Mouse (Mus musculus) testis, postnatal 14 days (tissue): ENCODE data around the gene Stard13.

ENCODE experiments used
- DNase-seq: peaks from one replicate; pipeline ENCODE4 v3.0.0; 2021; ENCODE audit warnings: low spot score

Stard13 gene

GRCm38 (mm10) chr5:151228367-151229005, 5.2 kb downstream of the Stard13 start:
- DNase-seq, result no peak

DNA sequence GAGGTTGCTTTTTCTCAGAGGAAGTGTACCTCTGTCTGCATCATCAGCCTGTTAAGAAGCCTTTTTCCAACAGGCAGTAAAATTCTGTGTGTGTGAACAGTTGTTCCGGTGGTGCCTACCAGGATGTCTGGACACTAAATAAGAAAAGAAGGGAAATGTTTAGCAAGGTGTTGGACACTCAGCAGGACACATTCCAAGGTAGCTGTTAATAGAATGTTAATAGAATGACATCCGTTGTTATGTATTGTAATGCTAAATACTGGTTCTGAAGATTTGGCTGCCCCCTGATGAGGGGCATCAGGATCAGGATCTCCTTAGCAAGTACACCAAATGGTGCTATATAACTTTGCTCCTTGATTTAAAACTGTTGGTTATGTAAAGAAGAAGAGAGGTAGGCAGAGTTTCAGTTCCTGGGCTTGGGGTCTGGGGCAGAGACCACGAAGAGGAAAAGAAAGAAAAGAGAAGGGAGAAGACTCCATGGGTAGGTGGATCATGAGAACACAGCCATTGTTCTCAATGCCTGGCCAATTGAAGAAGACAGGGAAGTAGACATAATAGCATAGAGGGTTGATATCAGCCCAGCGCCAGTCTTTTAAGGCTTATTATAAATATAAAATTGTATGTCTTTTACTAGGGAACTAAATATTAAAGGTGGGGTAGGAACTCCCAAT, 9.8 kb downstream of the Stard13 start:
- no peak for DNase-seq

DNA sequence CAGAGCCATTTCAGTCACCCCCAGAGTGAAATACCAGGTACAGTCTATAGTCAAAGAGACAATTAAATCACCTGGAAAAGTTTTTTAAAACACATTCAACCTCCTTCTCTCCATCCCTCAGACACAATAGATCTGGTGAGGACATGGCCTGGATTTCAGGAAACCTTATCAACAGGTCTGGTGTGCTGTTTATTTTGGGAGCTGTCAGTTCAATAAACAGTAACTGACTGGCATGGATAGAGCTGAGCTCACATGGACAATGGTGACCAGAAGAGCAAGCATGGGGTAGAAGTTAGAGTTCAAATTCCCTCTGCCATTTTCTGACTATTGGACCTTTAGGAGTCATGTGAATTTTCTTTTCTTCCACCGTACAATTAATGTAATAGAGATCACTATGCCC, 10.8 kb downstream of the Stard13 start:
- no peak for DNase-seq

- DNase-seq, result no peak
Observed at GRCm38 (mm10) chr5:151218689-151219115, 14.9 kb downstream of the Stard13 start.

DNA sequence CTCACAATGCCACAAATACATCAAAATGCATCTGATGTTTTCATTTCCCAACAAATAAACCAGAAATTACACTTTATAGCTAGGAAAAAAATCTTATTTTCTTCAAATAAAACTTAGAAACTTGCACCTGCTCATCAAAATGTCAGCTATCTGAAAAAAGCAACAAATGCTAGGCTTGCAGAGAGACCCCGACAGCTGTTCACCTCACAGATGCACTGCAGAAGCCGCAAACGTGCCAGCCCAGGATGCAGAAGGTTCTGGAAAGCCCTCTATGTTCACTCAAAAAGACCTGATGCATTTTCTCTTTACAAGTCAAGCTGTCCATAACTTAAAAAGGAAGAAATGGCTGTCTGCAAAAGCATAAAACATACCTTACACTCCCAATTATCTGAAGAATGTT, 20.5 kb downstream of the Stard13 start:
- no peak for DNase-seq

DNA sequence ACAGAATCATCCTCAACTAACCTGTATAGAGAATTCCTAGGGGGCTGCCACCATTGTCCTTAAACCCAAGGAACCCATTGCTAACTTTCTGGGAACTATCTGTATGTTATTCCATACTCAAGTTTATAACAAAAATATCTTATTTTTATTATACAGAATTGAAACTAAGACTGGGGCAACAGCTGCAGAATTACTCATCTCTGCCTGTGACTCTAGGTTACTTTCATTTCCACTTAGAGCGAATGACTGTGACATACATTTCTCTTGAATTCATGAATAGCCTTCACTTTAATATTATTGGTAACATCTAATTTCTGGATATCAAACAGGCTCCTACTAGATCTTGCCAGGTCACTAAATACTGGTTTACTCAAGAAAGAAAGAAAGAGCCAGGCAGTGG, 22.8 kb downstream of the Stard13 start:
- DNase-seq, result no peak

DNA sequence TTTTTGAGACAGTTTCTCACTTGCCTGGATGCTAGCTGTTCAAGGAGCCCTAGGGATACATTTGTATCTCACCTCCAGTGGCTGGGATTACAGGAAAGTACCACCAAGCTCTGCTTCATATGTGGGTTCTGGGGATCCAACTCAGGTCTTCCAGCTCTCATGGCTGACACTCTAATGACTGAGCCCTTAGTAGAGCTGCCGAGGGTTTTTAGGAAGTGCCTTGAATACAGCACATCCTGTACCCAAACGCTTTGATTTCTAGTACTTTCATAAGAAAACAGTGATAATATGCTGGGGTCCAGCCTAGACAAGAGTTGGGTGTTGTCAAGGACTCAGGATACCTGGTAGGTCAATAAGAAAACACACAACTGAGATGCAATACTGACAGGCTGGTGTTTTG, 23.6 kb downstream of the Stard13 start:
- no peak for DNase-seq

GRCm38 (mm10) chr5:151205017-151205416, 28.6 kb downstream of the Stard13 start:
- DNase-seq, result no peak

- DNase-seq, result no peak
Observed at GRCm38 (mm10) chr5:151202925-151203324, 30.7 kb downstream of the Stard13 start.

- no peak for DNase-seq
Observed at GRCm38 (mm10) chr5:151201220-151201619, 32.4 kb downstream of the Stard13 start.

DNA sequence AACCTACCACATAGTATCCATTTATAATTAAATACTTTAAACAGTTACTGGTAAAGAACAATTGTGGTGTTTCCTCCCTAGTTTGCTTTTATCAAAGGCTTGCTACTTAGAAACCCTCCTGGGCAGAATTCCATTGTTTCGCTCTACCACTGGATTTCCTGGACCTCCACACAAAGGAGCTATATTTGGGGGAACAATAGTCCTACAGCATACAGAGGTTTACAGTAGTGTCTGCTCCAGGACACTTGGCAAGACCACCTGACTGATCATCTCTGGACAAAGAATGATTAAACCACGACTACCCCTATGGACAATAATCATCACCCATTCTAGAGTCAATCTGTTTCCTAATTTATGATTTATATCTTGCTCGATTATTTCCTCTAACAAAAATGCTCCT, 34.4 kb downstream of the Stard13 start:
- DNase-seq, result no peak

DNA sequence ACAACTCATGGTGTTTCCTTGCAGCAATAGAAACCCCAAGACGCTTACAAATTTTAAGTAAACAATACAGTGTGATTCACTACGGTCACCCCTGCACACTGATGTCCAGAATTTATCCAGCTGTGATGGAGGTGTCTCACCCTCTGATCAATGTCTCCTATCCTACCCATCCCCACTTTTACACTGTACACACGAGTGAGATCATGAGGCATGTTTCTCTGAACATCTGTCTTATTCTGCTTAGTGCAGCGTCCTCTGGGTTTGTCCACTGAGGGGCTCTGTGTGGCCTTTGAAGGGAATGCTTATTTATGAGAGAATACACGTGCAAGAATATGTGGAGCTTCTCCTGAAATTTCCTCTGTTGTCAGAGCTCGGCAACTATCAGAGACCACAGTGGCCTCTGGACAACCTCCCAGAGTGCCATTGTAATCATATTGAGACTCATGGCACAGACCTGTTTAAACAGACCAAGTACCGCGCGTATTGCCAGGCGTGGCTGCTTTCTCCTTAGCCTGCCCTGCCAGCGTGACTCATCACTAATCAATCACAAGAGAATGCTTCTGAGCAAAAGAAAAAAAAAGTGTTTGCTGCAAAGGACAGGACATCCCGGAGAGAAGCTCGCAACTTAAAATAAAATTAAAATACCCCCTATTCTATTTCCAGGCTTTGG, 36.9 kb downstream of the Stard13 start:
- DNase-seq, result no peak

- DNase-seq, result no peak
Observed at GRCm38 (mm10) chr5:151193885-151194520, 39.6 kb downstream of the Stard13 start.

DNA sequence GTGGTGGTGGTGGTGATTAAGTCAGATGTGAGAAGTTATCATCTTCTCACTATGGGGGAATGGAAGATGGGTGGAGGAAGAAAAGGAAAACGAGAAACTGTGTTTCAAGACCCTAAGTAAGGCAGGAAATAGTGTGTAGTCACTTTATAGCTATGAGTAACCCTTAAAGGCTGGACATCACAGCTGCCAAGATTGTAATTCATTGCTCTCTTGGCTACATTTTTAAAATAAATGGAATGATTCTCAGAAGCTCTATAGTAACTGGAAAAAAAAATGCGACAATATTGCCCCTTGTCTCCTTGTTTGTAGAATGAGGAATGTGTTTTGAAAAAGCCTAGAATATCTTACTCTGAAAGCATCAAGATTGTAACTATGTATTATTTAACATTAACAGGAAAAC, 41.4 kb downstream of the Stard13 start:
- no peak for DNase-seq

DNA sequence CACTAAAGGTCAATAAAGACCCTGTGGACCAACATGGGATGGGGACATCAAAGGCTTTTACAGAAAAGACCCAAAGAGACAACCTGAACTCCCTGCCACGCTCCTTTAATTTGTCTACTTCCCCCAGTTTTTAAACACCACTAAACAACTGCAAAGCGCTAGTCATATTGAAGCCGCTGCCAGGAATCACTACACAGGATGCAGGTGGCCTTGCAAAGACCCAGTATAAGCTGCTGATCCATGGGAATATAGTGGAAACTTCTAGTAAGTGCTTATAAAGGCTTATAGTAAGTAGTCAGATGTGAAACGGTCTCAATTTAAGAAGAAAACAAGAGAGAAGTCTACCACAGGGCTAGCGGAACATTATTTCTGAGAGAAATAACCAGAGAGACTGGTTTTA, 42.9 kb downstream of the Stard13 start:
- DNase-seq, result no peak

DNA sequence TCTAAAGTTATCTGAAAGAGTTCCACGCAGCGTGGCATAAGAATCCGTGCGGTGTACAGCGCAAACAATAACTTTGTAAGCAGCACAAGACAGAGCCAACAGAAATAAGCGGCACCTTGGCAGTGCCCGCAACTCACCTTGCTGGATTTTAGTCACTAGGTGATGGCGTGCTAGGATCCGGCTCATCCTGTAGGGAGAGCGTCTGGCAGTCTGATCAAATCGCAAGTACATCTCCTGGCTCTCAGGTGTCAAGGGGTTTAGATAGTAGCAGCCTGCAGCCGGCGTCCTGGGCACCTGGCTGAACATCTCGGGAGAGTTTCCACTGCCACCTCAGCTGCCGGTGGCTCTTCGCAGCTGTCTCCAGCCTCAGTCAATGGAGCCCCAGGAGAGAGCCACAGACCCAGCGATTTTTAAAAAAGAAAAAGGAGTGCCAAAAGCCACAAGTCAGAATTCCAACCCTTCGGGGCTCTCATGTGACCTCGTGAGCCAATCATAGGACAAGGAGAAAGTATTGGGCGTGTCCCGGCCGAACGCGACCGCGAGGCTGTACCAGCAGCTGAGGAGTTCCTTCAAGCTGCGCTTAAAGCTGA, 43.8 kb downstream of the Stard13 start:
- peak; percentile 50 for DNase-seq

GRCm38 (mm10) chr5:151189321-151189720, 44.3 kb downstream of the Stard13 start:
- DNase-seq, result no peak

DNA sequence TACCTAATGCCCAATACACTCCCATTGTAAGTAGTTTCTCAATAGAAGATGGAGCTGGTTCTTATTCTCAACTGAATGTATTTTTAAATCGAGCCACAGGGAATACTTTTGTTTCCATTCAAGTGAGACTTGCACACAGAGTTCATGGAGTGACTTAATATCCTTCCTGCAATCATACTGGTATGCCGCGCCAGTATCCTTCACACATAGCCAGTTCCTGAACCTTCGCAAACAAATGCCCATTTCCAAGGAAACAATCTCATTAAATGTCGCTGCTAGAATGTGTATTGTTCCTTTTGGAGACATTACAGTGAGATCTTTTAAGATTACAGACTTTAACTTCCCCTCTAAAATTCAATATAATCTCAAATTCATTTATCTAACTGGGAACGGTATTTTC, 45.0 kb downstream of the Stard13 start:
- no peak for DNase-seq

DNA sequence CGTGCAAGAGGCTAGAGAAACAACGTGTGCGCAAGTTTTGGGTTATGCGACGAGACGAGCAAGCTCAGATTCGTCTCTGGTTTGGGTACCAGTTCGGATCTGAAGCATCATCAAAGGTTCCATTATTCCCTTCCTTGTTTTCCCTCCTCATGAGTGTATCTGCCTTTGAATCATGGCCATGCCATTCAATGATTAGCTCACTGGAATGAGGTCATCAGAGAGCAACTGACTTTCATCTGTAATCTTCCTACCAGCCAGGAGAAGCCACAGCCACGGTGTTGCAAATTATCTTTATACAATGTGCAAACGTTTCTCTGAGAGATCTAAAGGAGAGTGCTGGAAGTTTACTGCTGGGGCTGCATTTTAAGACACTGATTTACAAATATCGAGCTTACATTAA, 46.3 kb downstream of the Stard13 start:
- no peak for DNase-seq

- no peak for DNase-seq
Observed at GRCm38 (mm10) chr5:151185286-151185856, 48.3 kb downstream of the Stard13 start.

- DNase-seq, result no peak
Observed at GRCm38 (mm10) chr5:151183656-151184240, 49.9 kb downstream of the Stard13 start.

DNA sequence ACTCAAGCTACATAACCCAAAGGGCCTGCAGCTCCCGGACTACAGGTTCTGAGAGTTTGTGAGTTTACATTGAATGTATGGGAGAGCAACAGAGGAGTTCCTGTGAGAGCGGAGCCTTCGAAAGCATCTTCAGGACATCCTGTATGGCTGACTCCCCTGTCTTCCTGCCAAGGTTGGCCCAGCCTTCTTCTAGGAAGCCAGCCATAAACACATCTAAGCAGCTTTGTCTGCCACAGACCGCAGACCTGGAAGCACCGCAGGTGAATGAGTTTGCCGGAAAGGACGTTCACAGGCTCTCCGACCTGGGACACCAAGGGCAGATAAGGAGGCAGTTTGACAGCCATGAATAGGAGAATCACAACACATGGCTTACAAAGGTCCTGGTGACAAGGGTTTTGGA, 52.3 kb downstream of the Stard13 start:
- no peak for DNase-seq
